Mouse (Mus musculus): ENCODE measurements around the gene Fgf13. TPM values are rescaled to one million over a fixed set of nuclear protein-coding genes. Genes with fewer than 3 reads are reported as not detected.

The Fgf13 gene
- 0.42 and 1.0 TPM in 2 replicates for polyA plus RNA-seq (2012; ENCODE audit: low replicate concordance)

DNA sequence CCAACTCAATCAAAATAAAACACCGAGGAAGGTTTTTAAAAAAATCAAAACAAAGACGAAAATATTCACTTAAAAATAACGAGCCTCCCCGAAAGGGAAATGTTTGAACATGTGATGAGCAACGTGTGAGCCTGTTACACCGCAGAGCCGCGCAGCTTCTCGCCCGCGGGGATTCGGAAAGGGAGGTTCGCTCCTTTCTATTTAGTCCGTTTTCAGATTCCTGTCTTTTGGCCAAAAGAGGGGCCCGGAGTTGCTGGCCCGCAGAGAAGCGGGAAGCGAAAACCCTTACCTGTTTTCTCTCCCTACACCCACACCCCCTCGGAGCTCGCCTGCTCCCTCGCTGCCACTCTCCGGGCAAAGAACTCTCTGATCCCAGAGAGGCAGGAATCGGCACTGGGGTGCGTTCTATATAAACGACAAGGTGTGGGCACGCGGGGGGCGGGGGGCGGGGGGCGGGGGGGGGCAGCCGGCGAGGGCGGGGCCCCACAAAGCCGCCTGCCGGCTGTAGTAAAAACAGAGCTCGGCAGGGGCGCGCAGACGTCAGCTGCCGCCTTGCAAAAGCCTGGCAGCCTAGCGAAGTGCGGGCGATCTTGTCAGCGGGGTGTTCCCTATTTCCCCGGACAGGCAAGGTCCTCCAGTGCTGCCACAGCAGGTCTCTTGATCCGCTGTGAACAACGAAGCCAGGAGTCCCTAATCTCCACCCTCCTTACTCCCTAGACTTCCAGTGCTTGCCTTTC lies at the start of gene Fgf13:
Gene Fgf13, minus strand, starts transcription at position 377 of the 737 bp plus-strand sequence.

Data from leukemia stem cell, adult 10-12 weeks (primary cell).